Mouse (Mus musculus) hindbrain, embryonic 11.5 days (tissue): Measurements from ENCODE around the gene Gm10031. TPM values are rescaled to one million over a fixed set of nuclear protein-coding genes. Genes with fewer than 3 reads are reported as not detected.

ENCODE experiments used
- ATAC-seq: fragments of 200-750 bp; cut with Nextera tagmentation; 2 replicates; pipeline ENCODE4 v1.8.0; 2017; ENCODE audit warnings: mild to moderate bottlenecking, moderate TSS enrichment, moderate library complexity; ENCODE audit not compliant: low FRiP score
- DNase-seq: peaks from one replicate; pipeline ENCODE4 v3.0.0-alpha.2; 2015; ENCODE audit warnings: low spot score
- H3K27ac ChIP-seq: fragments of 300-500 bp; sonication (generic); 2 replicates; pipeline ENCODE4 v1.5.1; 2014; ENCODE audit warnings: mild to moderate bottlenecking, low read depth, low read length
- H3K27me3 ChIP-seq: fragments of 300-500 bp; sonication (generic); 2 replicates; pipeline ENCODE4 v1.6.1; 2014; ENCODE audit warnings: mild to moderate bottlenecking, low read length, moderate library complexity, mixed read lengths; ENCODE audit not compliant: control insufficient read depth, insufficient read depth
- H3K36me3 ChIP-seq: fragments of 300-500 bp; sonication (generic); 2 replicates; pipeline ENCODE4 v1.6.1; 2014; ENCODE audit warnings: mild to moderate bottlenecking, low read length, moderate library complexity, mixed read lengths; ENCODE audit not compliant: control insufficient read depth, insufficient read depth
- H3K4me1 ChIP-seq: fragments of 300-500 bp; sonication (generic); replicated peaks from 2 replicates; pipeline ENCODE4 v1.6.1; 2014; ENCODE audit warnings: low read length, mixed read lengths; ENCODE audit not compliant: control insufficient read depth, insufficient read depth
- H3K4me2 ChIP-seq: fragments of 300-500 bp; sonication (generic); replicated peaks from 2 replicates; pipeline ENCODE4 v1.6.1; 2014; ENCODE audit warnings: mild to moderate bottlenecking, low read depth, low read length
- H3K4me3 ChIP-seq: fragments of 300-500 bp; sonication (generic); 2 replicates; pipeline ENCODE4 v1.5.1; 2014; ENCODE audit warnings: low read depth, low read length
- H3K9ac ChIP-seq: fragments of 300-500 bp; sonication (generic); 2 replicates; pipeline ENCODE4 v1.6.1; 2014; ENCODE audit warnings: low read depth, low read length
- H3K9me3 ChIP-seq: fragments of 300-500 bp; sonication (generic); 2 replicates; pipeline ENCODE4 v1.6.1; 2016; ENCODE audit warnings: low read length; ENCODE audit not compliant: control insufficient read depth
- WGBS: fragments of 180-500 bp; shearing (Covaris S2); extraction: QIAGEN DNeasy Blood & Tissue Kit; methylation state at CpG from one replicate; pipeline ENCODE4 v1.1.7; 2014; 5-methylcytosine and 5-hydroxymethylcytosine counted together
- polyA plus RNA-seq: library from polyadenylated mRNA; unstranded; fragments of >200 nt; fragmentation: Nextera tagmentation; extraction: Ambion mirVana; gene quantifications from 2 replicates; pipeline ENCODE4 v1.2.1, GENCODE M21; 2014

Gm10031 gene
- polyA plus RNA-seq, 1 experiment from 2014 or later: 0.79 TPM

DNA sequence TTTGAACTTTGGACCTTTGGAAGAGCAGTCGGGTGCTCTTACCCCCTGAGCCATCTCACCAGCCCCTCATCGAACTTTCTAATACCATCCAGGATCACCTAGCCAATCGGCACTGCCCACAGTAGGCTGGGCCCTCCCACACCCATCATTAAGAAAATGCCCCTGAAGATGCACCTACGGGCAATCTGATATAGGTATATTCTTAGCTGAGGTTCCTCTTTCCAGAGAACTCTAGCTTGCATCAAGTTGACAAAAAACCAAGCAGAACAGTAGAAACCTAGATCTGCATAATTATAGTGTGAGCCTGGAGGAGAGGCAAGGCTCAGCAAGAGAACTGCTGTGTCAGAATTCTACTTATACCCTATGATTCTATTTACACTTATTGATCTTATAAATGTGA lies 10.1 kb downstream of the Gm10031 start:
- ATAC-seq: no peak
- Histone ChIP-seq H3K9ac (no peak overlapping the region), H3K4me3 (no peak overlapping the region), H3K4me2 (no peak overlapping the region), H3K27me3 (no peaks in the 10 kb centered on the region), H3K9me3 (no peaks in the 10 kb centered on the region), H3K4me1 (no peaks in the 10 kb centered on the region), H3K36me3 (no peaks in the 10 kb centered on the region), H3K27ac (no peak overlapping the region)
- WGBS: 89% methylated on average over 4 of the region's 4 CpGs
- DNase-seq: no peak

- Histone ChIP-seq H3K9me3 (no peaks in the 10 kb centered on the region), H3K9ac (no peak overlapping the region), H3K4me3 (no peak overlapping the region), H3K36me3 (no peaks in the 10 kb centered on the region), H3K27ac (no peak overlapping the region), H3K4me2 (no peak overlapping the region), H3K27me3 (no peaks in the 10 kb centered on the region), H3K4me1 (no peaks in the 10 kb centered on the region)
- DNase-seq (no peak), ATAC-seq (no peak)
- 76% methylated on average over 2 of the region's 2 CpGs for WGBS
Observed at GRCm38 (mm10) chr1:156537031-156537430, 13.2 kb downstream of the Gm10031 start.

GRCm38 (mm10) chr1:156537701-156538100 lies 13.9 kb downstream of the Gm10031 start:
- Histone ChIP-seq H3K27me3 (no peaks in the 10 kb centered on the region), H3K4me3 (no peak overlapping the region), H3K36me3 (no peaks in the 10 kb centered on the region), H3K9me3 (no peaks in the 10 kb centered on the region), H3K4me1 (no peaks in the 10 kb centered on the region), H3K9ac (no peak overlapping the region), H3K27ac (no peak overlapping the region), H3K4me2 (no peak overlapping the region)
- DNase-seq (no peak), ATAC-seq (no peak)
- WGBS: 88% methylated on average over 6 of the region's 6 CpGs

DNA sequence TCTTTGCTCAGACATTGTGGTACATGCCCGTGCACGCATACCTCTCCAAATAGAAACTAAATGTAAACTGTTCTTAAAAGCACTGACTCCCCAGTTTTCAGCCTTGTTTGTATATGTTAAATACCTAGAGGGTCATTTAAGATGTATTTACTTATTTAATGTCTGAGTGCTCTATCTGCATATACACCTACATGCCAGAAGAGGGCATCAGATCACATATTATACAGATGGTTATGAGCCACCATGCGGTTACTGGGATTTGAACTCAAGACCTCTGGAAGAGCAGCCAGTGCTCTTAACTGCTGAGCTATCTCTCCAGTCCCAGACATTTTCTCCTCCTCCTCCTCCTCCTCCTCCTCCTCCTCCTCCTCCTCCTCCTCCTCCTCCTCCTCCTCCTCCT lies 14.6 kb downstream of the Gm10031 start:
- Histone ChIP-seq H3K27ac (no peak overlapping the region), H3K36me3 (no peaks in the 10 kb centered on the region), H3K4me2 (no peak overlapping the region), H3K9ac (no peak overlapping the region), H3K9me3 (no peaks in the 10 kb centered on the region), H3K4me3 (no peak overlapping the region), H3K27me3 (no peaks in the 10 kb centered on the region), H3K4me1 (no peaks in the 10 kb centered on the region)
- DNase-seq: no peak
- 84% methylated on average over 3 of the region's 3 CpGs for WGBS
- ATAC-seq: no peak

GRCm38 (mm10) chr1:156539787-156540560 lies 16.2 kb downstream of the Gm10031 start:
- Histone ChIP-seq H3K9me3 (no peaks in the 10 kb centered on the region), H3K4me3 (no peak overlapping the region), H3K9ac (no peak overlapping the region), H3K4me2 (no peak overlapping the region), H3K4me1 (no peaks in the 10 kb centered on the region), H3K27me3 (no peaks in the 10 kb centered on the region), H3K27ac (no peak overlapping the region), H3K36me3 (no peaks in the 10 kb centered on the region)
- 51% methylated on average over 4 of the region's 4 CpGs for WGBS
- ATAC-seq (no peak), DNase-seq (peak; percentile 14)

DNA sequence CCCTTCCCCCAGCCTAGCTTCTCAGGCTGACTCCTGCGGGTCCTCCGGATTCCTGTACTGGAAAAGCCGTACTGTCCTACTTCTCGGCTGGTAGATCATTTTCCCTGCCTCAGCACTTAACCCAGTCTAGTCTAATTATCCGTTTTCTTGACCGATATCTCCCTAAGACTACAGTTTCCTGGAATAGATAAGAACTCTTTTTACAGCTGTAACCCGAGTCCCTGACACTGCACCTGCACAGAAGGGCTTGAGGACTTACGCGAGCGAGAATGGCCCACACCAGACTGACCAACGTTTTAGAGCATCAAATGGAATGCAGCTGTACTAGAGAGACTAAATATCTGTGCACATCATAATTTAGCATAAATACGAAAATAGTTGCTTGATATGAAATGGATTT lies 20.2 kb downstream of the Gm10031 start:
- ATAC-seq (no peak), DNase-seq (no peak)
- Histone ChIP-seq H3K27ac (no peak overlapping the region), H3K9me3 (no peaks in the 10 kb centered on the region), H3K9ac (no peak overlapping the region), H3K4me3 (no peak overlapping the region), H3K36me3 (no peaks in the 10 kb centered on the region), H3K27me3 (no peaks in the 10 kb centered on the region), H3K4me1 (no peaks in the 10 kb centered on the region), H3K4me2 (no peak overlapping the region)
- 44% methylated on average over 12 of the region's 12 CpGs for WGBS

- Histone ChIP-seq H3K27ac (peak within 1 kb of the TSS; percentile 95), H3K36me3 (no peaks in the 10 kb centered on the region), H3K4me3 (peak within 1 kb of the TSS; percentile 98), H3K4me1 (no peaks in the 10 kb centered on the region), H3K4me2 (peak within 1 kb of the TSS; percentile 36), H3K27me3 (no peaks in the 10 kb centered on the region), H3K9me3 (no peaks in the 10 kb centered on the region), H3K9ac (peak within 1 kb of the TSS; percentile 98)
- peak; percentile 97 for ATAC-seq
- peak; percentile 94 for DNase-seq
- 10% methylated on average over 55 of the region's 60 CpGs for WGBS
Observed at GRCm38 (mm10) chr1:156558024-156558930, 34.5 kb downstream of the Gm10031 start, which contains the start of gene Abl2. Gene Abl2, plus strand, starts transcription at chr1:156558786.

DNA sequence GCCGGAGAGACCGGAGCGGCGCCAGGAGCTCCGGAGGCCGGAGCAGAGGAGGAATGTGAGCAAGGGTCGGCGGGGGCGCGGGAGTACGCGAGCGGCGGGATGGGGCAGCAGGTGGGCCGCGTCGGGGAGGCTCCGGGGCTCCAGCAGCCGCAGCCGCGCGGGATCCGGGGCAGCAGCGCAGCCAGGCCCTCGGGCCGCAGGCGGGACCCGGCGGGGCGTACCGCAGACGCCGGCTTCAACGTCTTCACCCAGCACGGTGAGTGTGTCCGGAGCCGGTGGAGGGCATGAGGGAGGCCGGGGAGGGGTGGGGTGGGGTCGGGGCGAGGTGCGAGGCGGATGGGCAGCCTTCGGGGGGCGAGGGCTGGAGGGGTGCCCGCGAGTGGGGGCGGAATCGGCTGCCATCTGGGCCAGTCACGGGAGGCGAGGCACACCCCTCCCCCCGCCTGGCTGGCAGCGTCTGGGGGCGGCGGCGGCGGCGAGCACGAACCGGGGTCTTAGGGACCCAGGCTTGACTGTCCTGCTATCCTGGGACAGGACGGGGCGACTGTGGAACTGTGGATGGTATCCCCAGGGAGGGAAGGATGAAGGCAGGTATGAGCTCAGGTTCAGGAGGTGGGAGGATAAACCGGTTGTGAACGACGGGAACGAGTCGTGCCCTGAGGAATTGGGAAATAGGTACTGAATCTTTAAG lies 35.3 kb downstream of the Gm10031 start:
- Histone ChIP-seq H3K4me1 (no peaks in the 10 kb centered on the region), H3K9ac (peak overlapping the region; percentile 98), H3K36me3 (no peaks in the 10 kb centered on the region), H3K4me2 (peak overlapping the region; percentile 36), H3K9me3 (no peaks in the 10 kb centered on the region), H3K27ac (peak overlapping the region; percentile 95), H3K4me3 (peak overlapping the region; percentile 98), H3K27me3 (no peaks in the 10 kb centered on the region)
- WGBS: under 1% methylated on average over 25 of the region's 66 CpGs
- ATAC-seq (peak; percentile 76), DNase-seq (peak; percentile 72)
